Mouse (Mus musculus) liver, postnatal 0 days (tissue): Measurements from ENCODE around the gene Gm10065. TPM values are rescaled to one million over a fixed set of nuclear protein-coding genes. Genes with fewer than 3 reads are reported as not detected.
"Not testable (repeated sequence)": the region's sequence is repeated elsewhere in the genome, so short reads cannot be mapped to it uniquely, and the experiment has no call there.

Experiments
- ATAC-seq: fragments of 200-750 bp; cut with Nextera tagmentation; 2 replicates; pipeline ENCODE4 v1.8.0; 2017; ENCODE audit warnings: mild to moderate bottlenecking, moderate library complexity
- DNase-seq: peaks from one replicate; pipeline ENCODE4 v3.0.0-alpha.2; 2016
- H3K27ac ChIP-seq: fragments of 300-500 bp; sonication (generic); 2 replicates; pipeline ENCODE4 v1.5.1; 2014; ENCODE audit warnings: antibody characterized with exemption, moderate library complexity, mild to moderate bottlenecking, low read depth
- H3K27me3 ChIP-seq: fragments of 300-500 bp; sonication (generic); 2 replicates; pipeline ENCODE4 v1.6.1; 2014; ENCODE audit warnings: low read length, control low read depth, mixed read lengths; ENCODE audit not compliant: insufficient read depth
- H3K36me3 ChIP-seq: fragments of 300-500 bp; sonication (generic); replicated peaks from 2 replicates; pipeline ENCODE4 v1.6.1; 2014; ENCODE audit warnings: mild to moderate bottlenecking, control low read depth, low read length, moderate library complexity, mixed read lengths; ENCODE audit not compliant: insufficient read depth
- H3K4me1 ChIP-seq: fragments of 300-500 bp; sonication (generic); 2 replicates; pipeline ENCODE4 v1.6.1; 2014; ENCODE audit warnings: antibody characterized with exemption, mild to moderate bottlenecking, control low read depth; ENCODE audit not compliant: insufficient read depth
- H3K4me2 ChIP-seq: fragments of 300-500 bp; sonication (generic); 2 replicates; pipeline ENCODE4 v1.6.1; 2014; ENCODE audit warnings: low read depth, mild to moderate bottlenecking, low read length, moderate library complexity, mixed read lengths
- H3K4me3 ChIP-seq: fragments of 300-500 bp; sonication (generic); 2 replicates; pipeline ENCODE4 v1.5.1; 2014; ENCODE audit warnings: low read depth, low read length
- H3K9ac ChIP-seq: fragments of 300-500 bp; sonication (generic); replicated peaks from 2 replicates; pipeline ENCODE4 v1.6.1; 2014; ENCODE audit warnings: mild to moderate bottlenecking, moderate library complexity
- H3K9me3 ChIP-seq: fragments of 300-500 bp; sonication (generic); 2 replicates; pipeline ENCODE4 v1.6.1; 2016; ENCODE audit warnings: mild to moderate bottlenecking, control low read depth, low read length, mixed read lengths
- CTCF ChIP-seq: sonication (generic); IDR thresholded peaks from 2 replicates; pipeline ENCODE4 v1.5.1; 2016; ENCODE audit warnings: antibody characterized with exemption, low read depth
- EP300 ChIP-seq: IDR thresholded peaks from 2 replicates; pipeline ENCODE4 v1.6.1; 2016; ENCODE audit warnings: antibody characterized with exemption, low read depth, mild to moderate bottlenecking
- WGBS: fragments of 180-500 bp; shearing (Covaris S2); extraction: QIAGEN DNeasy Blood & Tissue Kit; methylation state at CpG from one replicate; pipeline ENCODE4 v1.1.7; 2014; ENCODE audit not compliant: insufficient replicate concordance; 5-methylcytosine and 5-hydroxymethylcytosine counted together
- polyA plus RNA-seq: library from polyadenylated mRNA; unstranded; fragments of >200 nt; fragmentation: Nextera tagmentation; extraction: Ambion mirVana; gene quantifications from 2 replicates; pipeline ENCODE4 v1.2.1, GENCODE M21; 2015

Gm10065 gene
- polyA plus RNA-seq, 1 experiment from 2014 or later = not detected

DNA sequence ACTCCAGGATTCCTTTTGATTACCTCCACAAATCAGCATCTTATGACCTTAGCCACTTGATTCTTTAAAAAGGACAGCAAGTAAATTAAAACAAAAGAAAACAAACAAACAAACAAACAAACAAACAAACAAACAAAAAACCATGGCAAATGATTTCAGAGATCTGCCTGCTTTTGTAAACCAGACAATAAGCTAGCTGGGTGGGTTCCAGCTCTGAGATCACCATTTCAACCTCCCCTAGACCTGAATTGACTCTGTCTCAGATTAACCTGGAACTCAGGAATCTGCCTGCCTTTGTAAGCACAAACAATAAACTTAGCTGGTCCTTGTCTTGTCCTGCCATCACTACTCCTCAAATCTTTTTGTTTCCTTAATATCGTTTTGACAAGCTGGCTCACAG, 7.6 kb upstream of the Gm10065 start:
- no peak for DNase-seq
- 73% methylated on average over 1 of the region's 1 CpGs for WGBS
- TF ChIP-seq EP300 (no peak), CTCF (no peak)

DNA sequence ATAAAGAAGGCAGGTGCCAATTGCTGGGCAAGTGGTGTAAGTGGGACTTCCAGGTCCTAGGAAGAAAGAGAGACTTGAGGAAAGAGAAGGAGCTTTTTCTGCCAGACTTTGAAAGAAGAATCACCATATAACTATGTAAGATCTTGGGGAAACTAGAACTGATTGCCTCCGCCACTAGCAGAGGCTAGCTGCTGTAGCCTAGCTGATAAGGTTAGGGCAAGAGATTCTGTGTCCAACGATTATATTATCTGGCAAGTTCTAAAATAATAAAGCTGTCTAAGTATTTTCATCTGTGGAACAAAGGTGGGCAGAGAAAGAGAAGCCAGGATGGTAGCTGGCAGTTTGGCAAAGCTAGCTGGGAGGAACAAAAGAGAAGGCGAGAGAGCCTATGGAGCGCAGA, 6.8 kb downstream of the Gm10065 start:
- Histone ChIP-seq H3K9me3 (no peaks in the 10 kb centered on the region), H3K4me2 (no peak overlapping the region), H3K36me3 (no peaks in the 10 kb centered on the region), H3K9ac (no peak overlapping the region), H3K27ac (no peak overlapping the region), H3K27me3 (no peaks in the 10 kb centered on the region), H3K4me1 (peaks cover 8% of the 10 kb centered on the region), H3K4me3 (no peak overlapping the region)
- TF ChIP-seq EP300 (no peak), CTCF (no peak)
- DNase-seq (no peak), ATAC-seq (no peak)
- 30% methylated on average over 4 of the region's 4 CpGs for WGBS

More for the DNA sequence above, 7.6 kb upstream of the Gm10065 start:
- H3K27ac ChIP-seq = no peak overlapping the region
- ATAC-seq = no peak
- no peaks in the 10 kb centered on the region for H3K36me3 ChIP-seq
- no peak overlapping the region for H3K4me2 ChIP-seq
- no peak overlapping the region for H3K9ac ChIP-seq
- no peaks in the 10 kb centered on the region for H3K4me1 ChIP-seq
- H3K4me3 ChIP-seq = no peak overlapping the region
- H3K27me3 ChIP-seq = no peaks in the 10 kb centered on the region
- peaks cover 3% of the 10 kb centered on the region; the same call in 1 of the 2 replicates for H3K9me3 ChIP-seq

DNA sequence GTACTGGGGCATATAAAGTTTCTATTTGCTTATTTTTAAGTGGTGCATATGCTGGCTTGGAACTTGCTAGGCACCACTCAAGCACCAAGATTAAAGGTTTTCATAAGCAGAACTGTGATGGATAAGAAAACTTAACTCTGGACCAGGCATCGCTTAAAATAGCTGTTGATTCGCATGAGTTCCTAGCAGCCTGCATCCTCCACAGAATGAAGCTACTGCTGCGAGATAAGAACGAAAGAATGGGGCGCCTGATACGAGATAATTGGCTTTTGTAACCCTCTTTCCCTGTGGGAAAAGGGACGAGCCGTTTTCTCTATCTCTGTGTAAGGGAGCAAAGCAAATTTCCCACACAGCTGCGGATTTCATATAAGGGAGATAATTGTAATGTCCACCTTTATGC, 10.1 kb downstream of the Gm10065 start:
- Histone ChIP-seq H3K27me3 (no peaks in the 10 kb centered on the region), H3K9ac (no peak overlapping the region), H3K4me2 (peak overlapping the region; percentile 97), H3K4me3 (no peak overlapping the region; the same call in 1 of the 2 replicates), H3K9me3 (no peaks in the 10 kb centered on the region), H3K27ac (no peak overlapping the region), H3K4me1 (peaks cover 8% of the 10 kb centered on the region), H3K36me3 (no peaks in the 10 kb centered on the region)
- DNase-seq = no peak
- WGBS = 23% methylated on average over 9 of the region's 9 CpGs
- ATAC-seq = no peak
- TF ChIP-seq EP300 = no peak
- TF ChIP-seq CTCF = no peak

DNA sequence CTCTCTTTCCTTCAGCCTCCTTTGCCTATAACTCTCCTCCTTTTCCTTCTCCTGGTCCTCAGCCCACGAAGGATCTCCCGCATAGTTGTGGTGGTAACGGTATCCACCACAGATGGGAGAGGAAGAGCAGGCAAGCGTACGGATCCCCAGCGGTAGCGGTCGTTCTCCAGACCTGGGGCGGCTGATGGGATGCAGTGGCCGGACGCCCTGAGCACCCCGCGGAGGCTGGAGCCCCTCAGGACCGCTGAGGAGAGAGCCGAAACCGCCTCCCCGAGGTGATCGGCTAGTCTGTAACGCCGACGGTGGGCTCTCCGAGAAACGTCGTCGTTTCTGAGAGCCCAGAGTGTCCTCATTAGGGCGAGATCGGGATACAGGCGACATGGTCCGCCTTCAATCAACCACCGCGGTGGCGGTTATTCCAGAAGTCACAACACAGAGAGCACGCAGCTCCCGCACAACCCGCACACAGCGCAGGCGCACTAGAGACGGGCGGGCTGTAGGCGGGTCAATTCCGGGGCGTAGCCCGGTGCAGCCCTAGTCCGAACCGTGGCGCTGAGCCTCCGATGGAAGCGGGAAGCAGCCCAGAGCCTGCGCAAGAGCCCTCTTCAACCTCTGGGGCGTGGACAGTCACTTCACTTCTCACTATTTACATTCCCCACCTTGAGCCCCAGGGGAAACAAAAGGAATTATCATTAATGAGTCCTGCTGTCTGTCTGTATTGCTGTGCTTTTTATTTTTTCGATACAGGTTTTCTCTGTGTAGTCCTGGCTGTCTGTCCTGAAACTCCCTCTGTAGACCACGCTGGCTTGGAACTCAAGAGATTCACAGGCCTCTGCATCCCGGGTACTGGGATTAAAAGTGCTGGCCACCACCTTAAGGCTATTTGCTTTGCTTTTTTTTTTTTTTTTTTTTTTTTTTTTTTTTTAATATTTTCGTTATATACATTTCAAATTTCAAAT, 10.9 kb downstream of the Gm10065 start, which contains the start of gene Nkapl:
Gene Nkapl, minus strand, starts transcription at position 449 of the 959 bp plus-strand sequence.
- Histone ChIP-seq H3K4me2 (peak within 1 kb of the TSS; percentile 97), H3K4me1 (peaks cover 8% of the 10 kb centered on the region), H3K27ac (peak within 1 kb of the TSS; percentile 57; the same call in 1 of the 2 replicates), H3K4me3 (peak within 1 kb of the TSS; percentile 81), H3K9ac (peak within 1 kb of the TSS; percentile 88), H3K27me3 (no peaks in the 10 kb centered on the region), H3K36me3 (no peaks in the 10 kb centered on the region), H3K9me3 (no peaks in the 10 kb centered on the region)
- TF ChIP-seq EP300 (no peak), CTCF (0 out of 2 replicates have a peak, but pooled peaks have one; percentile 6)
- DNase-seq (peak; percentile 92), ATAC-seq (peak; percentile 100)
- WGBS = 1% methylated on average over 49 of the region's 54 CpGs

DNA sequence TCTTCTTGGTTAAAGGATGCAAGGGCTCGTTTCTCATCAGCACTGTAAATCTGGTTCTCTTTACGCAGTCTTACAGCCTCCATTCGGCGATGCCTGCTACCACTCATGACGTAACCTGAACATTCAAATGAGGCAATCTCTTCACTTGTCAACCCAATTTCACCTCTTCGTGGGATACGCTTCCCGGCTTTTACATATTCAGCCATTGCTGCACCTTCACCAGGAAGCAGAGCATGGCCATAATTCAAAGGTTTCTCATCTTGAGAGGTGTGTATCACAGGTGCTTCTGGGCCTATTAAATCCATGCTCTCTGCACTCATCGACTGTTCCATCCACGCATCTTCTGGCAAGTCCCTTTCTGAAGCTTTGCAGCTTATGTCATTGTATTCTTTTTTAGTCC, 11.9 kb downstream of the Gm10065 start:
- no peak overlapping the region for H3K4me2 ChIP-seq
- H3K27me3 ChIP-seq = no peaks in the 10 kb centered on the region
- H3K4me1 ChIP-seq = peaks cover 8% of the 10 kb centered on the region
- no peak overlapping the region for H3K4me3 ChIP-seq
- DNase-seq (no peak), ATAC-seq (no peak)
- no peaks in the 10 kb centered on the region for H3K9me3 ChIP-seq
- no peaks in the 10 kb centered on the region for H3K36me3 ChIP-seq
- H3K27ac ChIP-seq = no peak overlapping the region
- TF ChIP-seq EP300 (no peak), CTCF (no peak)
- 78% methylated on average over 10 of the region's 10 CpGs for WGBS
- no peak overlapping the region for H3K9ac ChIP-seq

DNA sequence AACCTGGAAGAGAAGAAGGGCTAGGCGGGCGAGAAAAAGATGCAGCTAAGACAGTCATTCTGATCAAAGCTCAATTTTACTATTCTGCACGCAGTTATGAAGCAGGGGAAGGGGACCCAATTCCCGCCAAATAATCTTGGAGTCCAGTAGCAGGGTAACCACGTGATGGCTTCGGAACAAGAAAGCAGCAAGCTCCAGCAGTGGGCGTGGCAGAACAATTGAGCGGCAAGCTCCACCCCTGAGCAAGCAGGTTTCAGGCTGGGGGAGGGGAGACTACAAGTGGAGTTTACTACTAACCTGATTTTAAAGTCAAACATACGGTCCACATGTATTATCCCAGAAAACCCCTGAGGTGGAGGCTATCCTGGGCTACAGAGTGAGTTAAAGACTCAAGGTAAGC, 16.7 kb downstream of the Gm10065 start:
- not testable (repeated sequence) for H3K36me3 ChIP-seq, H3K4me3 ChIP-seq, H3K9me3 ChIP-seq, H3K27me3 ChIP-seq, ATAC-seq, H3K27ac ChIP-seq, H3K4me2 ChIP-seq, H3K9ac ChIP-seq, H3K4me1 ChIP-seq, DNase-seq
- 59% methylated on average over 9 of the region's 9 CpGs for WGBS
